Mouse (Mus musculus) liver, postnatal 0 days (tissue): ENCODE data around the gene Med16.

Source experiments
- CTCF ChIP-seq: sonication (generic); IDR thresholded peaks from 2 replicates; pipeline ENCODE4 v1.5.1; 2016; ENCODE audit warnings: antibody characterized with exemption, low read depth
- EP300 ChIP-seq: IDR thresholded peaks from 2 replicates; pipeline ENCODE4 v1.6.1; 2016; ENCODE audit warnings: antibody characterized with exemption, low read depth, mild to moderate bottlenecking

- TF ChIP-seq CTCF, result no peak
- peak; percentile 35; the same call in 1 of the 2 replicates for TF ChIP-seq EP300
Observed at GRCm38 (mm10) chr10:79936911-79937441, 28.3 kb upstream of the Med16 start.
